Mouse (Mus musculus): ENCODE measurements around the gene Hmgcs2. TPM values are rescaled to one million over a fixed set of nuclear protein-coding genes. Genes with fewer than 3 reads are reported as not detected.

Gene Hmgcs2
- polyA plus RNA-seq, 1 experiment from 2014 or later, result 26.9 TPM

GRCm38 (mm10) chr3:98254656-98255583 lies 25.3 kb upstream of the Hmgcs2 start:
- Histone ChIP-seq H3K4me2 (no peak overlapping the region), H3K27me3 (replicated peaks) (no peaks in the 10 kb centered on the region), H3K4me3 (no peak overlapping the region), H3K9ac (no peak overlapping the region), H3K9me3 (replicated peaks) (no peaks in the 10 kb centered on the region), H3K27ac (no peak overlapping the region), H3K4me1 (no peaks in the 10 kb centered on the region), H3K36me3 (no peaks in the 10 kb centered on the region)
- ATAC-seq, result no peak
- 82% methylated on average over 8 of the region's 8 CpGs for WGBS (ENCODE audit: insufficient replicate concordance)

DNA sequence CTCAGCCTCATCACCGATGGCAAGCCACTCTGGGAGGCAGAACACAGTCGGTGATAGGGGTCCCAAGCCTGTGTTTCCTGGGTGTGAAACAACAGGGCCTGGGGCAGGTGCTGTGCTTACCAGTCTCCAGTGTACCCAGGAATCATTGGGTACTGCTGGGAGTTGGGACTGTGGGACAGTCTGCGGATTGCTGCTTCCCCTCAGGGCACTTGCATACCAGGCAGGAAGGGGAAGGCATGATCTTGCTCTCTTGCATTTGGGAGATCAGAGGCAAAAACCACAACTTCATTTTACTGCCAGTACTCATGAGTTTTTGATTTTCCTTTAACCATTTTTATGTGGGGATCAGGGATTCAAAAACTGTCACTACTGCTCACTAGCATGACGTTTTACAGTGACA lies 21.5 kb upstream of the Hmgcs2 start:
- no peaks in the 10 kb centered on the region for H3K36me3 ChIP-seq
- no peak for ATAC-seq
- H3K27ac ChIP-seq, result no peak overlapping the region
- WGBS (ENCODE audit: insufficient replicate concordance), result 75% methylated on average over 4 of the region's 4 CpGs
- H3K4me2 ChIP-seq, result no peak overlapping the region
- H3K9me3 ChIP-seq (replicated peaks), result no peaks in the 10 kb centered on the region
- H3K4me3 ChIP-seq, result no peak overlapping the region
- no peak overlapping the region for H3K9ac ChIP-seq
- peaks cover 20% of the 10 kb centered on the region for H3K4me1 ChIP-seq
- H3K27me3 ChIP-seq (replicated peaks), result no peaks in the 10 kb centered on the region

- Histone ChIP-seq H3K9me3 (replicated peaks) (no peaks in the 10 kb centered on the region), H3K9ac (no peak overlapping the region), H3K27ac (no peak overlapping the region), H3K4me2 (no peak overlapping the region), H3K4me1 (peaks cover 20% of the 10 kb centered on the region), H3K4me3 (no peak overlapping the region), H3K27me3 (replicated peaks) (no peaks in the 10 kb centered on the region), H3K36me3 (no peaks in the 10 kb centered on the region)
- WGBS (ENCODE audit: insufficient replicate concordance), result 92% methylated on average over 5 of the region's 5 CpGs
- no peak for ATAC-seq
These were observed 20.9 kb upstream of the Hmgcs2 start for GRCm38 (mm10) chr3:98259271-98259751.

DNA sequence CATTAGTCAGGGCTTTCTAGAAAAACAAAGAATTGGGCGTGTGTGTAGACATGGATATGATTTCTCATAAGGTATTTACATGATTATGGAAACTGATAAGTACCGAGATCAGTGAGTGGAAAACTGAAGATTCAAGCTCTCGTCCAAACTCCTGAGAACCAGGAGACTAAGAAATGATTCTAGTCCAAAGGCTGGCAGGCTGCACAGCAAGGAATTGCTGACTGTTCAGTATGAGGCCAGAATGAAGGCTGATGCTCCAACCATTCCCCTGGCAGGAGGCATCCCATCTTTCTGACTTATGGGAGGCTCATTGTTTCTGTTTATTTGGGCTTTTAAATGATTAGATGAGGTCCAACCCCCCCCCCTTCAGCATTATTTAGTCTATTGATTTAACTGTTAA lies 19.7 kb upstream of the Hmgcs2 start:
- no peaks in the 10 kb centered on the region for H3K36me3 ChIP-seq
- H3K27me3 ChIP-seq (replicated peaks), result no peaks in the 10 kb centered on the region
- no peak overlapping the region for H3K27ac ChIP-seq
- WGBS (ENCODE audit: insufficient replicate concordance), result 69% methylated on average over 3 of the region's 3 CpGs
- peaks cover 20% of the 10 kb centered on the region for H3K4me1 ChIP-seq
- no peak for ATAC-seq
- no peak overlapping the region for H3K9ac ChIP-seq
- no peak overlapping the region for H3K4me3 ChIP-seq
- no peak overlapping the region for H3K4me2 ChIP-seq
- no peaks in the 10 kb centered on the region for H3K9me3 ChIP-seq (replicated peaks)

DNA sequence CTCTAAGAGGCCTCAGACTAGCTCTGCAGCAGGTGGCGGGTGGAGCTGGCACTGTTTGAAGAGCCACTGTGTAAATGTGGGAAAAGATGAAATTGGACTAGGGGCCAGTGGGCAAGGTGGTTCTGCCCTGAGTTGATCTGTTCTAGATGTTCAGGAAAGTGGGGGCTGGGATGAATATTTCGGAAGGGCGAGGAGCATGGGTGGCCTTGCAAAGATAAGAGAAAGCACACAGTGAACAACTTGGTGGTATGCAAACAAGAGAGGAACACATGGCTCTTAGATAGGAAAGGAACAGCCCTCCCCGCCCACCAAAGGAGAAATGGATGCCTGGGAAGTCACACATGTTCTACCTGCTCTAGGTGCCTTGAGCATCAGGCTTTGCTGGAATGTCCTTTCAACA lies 18.8 kb upstream of the Hmgcs2 start:
- Histone ChIP-seq H3K4me2 (0 out of 2 replicates have a peak overlapping the region, but pooled peaks have one; percentile 12), H3K9ac (no peak overlapping the region), H3K36me3 (no peaks in the 10 kb centered on the region), H3K9me3 (replicated peaks) (no peaks in the 10 kb centered on the region), H3K27me3 (replicated peaks) (no peaks in the 10 kb centered on the region), H3K4me3 (no peak overlapping the region), H3K4me1 (peaks cover 20% of the 10 kb centered on the region), H3K27ac (0 out of 2 replicates have a peak overlapping the region, but pooled peaks have one; percentile 66)
- peak; percentile 89 for ATAC-seq
- WGBS (ENCODE audit: insufficient replicate concordance), result 38% methylated on average over 4 of the region's 4 CpGs

DNA sequence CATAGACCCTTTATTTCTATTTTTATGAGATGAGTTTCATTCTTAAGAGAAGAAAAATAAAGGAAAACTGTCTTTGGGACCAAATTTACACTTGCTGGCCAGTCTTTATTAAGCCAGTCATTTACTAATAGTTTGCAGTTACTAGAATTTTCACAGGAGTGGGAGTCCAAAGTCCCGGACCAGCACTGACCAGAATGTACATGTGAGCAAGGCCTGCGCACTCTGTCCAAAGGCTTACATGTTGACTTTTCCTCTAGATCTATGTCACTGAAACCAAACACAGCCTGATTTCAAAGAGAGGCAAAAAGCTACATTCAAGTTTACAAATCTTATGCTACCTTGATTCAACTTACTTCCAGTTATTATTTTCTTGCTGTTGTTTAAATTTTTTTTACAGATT lies 18.1 kb upstream of the Hmgcs2 start:
- Histone ChIP-seq H3K27ac (peak overlapping the region; percentile 66; the same call in 1 of the 2 replicates), H3K9me3 (replicated peaks) (no peaks in the 10 kb centered on the region), H3K4me3 (no peak overlapping the region), H3K4me2 (no peak overlapping the region), H3K27me3 (replicated peaks) (no peaks in the 10 kb centered on the region), H3K9ac (no peak overlapping the region), H3K36me3 (no peaks in the 10 kb centered on the region), H3K4me1 (peaks cover 22% of the 10 kb centered on the region)
- no peak; the same call in 1 of the 2 replicates for ATAC-seq
- whole genome bisulfite sequencing (ENCODE audit: insufficient replicate concordance), result 69% methylated on average over 2 of the region's 2 CpGs

DNA sequence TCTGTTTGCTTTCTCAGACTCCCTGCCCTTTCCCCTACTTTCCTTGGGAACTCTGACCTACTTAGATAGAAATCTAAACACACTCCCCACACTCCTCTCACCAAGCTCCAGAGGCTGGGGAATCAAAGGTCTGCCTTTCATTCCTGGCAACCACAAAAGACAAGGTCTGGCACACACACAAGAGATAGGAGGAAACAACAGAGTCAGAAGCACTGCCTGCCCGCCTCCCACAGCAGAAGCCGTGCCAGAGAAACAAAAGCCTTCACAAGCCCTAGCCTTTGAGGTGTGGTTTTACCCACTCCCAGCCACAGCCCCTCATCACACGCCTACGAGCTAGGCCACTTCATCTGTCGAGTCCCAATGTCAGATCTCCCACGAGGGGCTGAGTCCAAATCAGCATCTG lies 13.0 kb upstream of the Hmgcs2 start:
- no peak overlapping the region for H3K4me3 ChIP-seq
- no peaks in the 10 kb centered on the region for H3K27me3 ChIP-seq (replicated peaks)
- no peaks in the 10 kb centered on the region for H3K36me3 ChIP-seq
- H3K4me2 ChIP-seq, result no peak overlapping the region
- H3K27ac ChIP-seq, result peak overlapping the region; percentile 45; the same call in 1 of the 2 replicates
- H3K9ac ChIP-seq, result no peak overlapping the region
- WGBS (ENCODE audit: insufficient replicate concordance), result 26% methylated on average over 6 of the region's 6 CpGs
- H3K9me3 ChIP-seq (replicated peaks), result no peaks in the 10 kb centered on the region
- H3K4me1 ChIP-seq, result 0 out of 2 replicates have a peak, but pooled peaks cover 10% of the 10 kb centered on the region
- ATAC-seq, result no peak

DNA sequence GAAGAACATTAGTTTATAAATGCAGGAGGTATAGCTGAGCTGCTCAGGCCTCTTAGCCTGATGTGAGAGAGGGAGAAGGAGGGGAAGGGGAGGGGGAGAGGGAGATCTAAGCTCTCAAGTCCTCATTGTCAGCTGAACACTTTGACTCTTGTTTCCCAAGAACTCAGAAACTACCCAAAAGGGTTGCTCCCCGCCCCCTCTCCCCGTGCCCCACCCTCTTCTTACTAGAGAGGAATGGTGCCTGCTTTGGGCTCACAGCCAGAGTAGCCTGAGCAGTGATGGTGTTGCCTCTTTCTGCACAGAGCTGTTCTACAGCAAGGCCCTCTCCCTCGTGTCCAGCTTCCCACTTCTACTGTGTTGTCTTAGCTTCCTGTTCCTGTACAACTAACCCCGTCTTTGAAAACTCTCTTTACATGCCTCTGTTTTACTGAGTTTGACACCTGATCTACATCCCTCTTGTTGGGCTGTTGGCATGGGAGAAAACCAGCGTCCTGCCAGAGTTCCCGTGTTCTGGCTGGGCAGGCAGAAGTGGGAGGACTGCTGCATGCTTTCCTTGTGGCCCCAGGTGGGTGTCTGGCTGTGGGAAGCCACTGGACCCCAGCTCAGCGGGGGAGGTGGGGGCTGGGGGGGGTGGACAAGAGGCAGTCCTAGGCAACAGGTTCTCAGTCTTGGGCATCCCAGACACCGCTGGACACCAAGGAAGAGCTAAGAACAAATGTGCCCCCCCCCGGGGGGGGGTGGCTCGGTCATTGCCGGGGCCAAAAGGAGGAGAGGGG lies 6.4 kb upstream of the Hmgcs2 start:
- ATAC-seq, result peak; percentile 27; the same call in 1 of the 2 replicates
- Histone ChIP-seq H3K27ac (no peak overlapping the region), H3K9me3 (replicated peaks) (no peaks in the 10 kb centered on the region), H3K4me1 (peaks cover 23% of the 10 kb centered on the region), H3K36me3 (no peaks in the 10 kb centered on the region), H3K4me3 (no peak overlapping the region), H3K27me3 (replicated peaks) (no peaks in the 10 kb centered on the region), H3K9ac (no peak overlapping the region), H3K4me2 (no peak overlapping the region)
- WGBS (ENCODE audit: insufficient replicate concordance), result 52% methylated on average over 11 of the region's 11 CpGs

GRCm38 (mm10) chr3:98279682-98280081 lies 553 bp upstream of the Hmgcs2 start:
- Histone ChIP-seq H3K27ac (0 out of 2 replicates have a peak overlapping the region, but pooled peaks have one; percentile 25), H3K27me3 (replicated peaks) (no peaks in the 10 kb centered on the region), H3K4me2 (no peak overlapping the region), H3K9ac (no peak overlapping the region), H3K36me3 (no peaks in the 10 kb centered on the region), H3K4me1 (peaks cover 20% of the 10 kb centered on the region), H3K4me3 (no peak overlapping the region), H3K9me3 (replicated peaks) (no peaks in the 10 kb centered on the region)
- 25% methylated on average over 4 of the region's 4 CpGs for WGBS (ENCODE audit: insufficient replicate concordance)
- 0 out of 2 replicates have a peak, but pooled peaks have one; percentile 2 for ATAC-seq

DNA sequence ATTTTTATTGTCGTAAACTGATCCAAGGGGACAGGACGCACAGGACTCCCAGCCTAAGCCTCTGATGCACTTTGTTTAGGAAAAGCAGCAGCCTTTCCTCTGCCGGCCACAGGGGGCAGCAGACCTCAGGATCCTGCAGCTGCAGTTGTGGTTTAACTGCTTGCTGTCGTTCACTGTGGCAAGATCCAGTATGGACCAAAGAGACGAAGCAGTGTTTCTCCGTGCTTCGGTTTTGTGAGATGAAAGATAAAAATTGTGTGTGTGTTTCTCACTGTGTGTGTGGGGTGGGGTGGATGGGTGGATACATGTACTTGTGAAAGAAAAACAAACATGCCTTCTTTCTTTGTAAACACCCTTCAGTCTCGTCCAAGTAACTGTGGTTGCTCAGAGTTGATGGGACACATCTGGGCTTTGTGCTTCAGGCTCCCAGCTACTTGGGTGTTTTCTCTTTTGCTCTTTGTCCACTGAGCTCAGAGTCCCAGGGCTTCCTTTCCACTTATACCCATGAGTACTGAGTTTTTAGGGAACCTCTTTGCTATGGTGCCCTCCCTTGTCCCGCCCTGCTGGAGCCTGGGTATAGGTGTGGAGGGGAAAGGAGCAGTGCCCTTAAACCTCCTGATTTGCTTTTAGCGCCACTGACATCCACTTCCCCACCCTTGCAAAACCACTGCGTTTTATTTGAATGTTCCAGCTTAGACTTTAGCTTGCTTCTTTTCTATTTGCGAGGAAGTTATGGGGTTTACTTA lies 871 bp downstream of the Hmgcs2 start:
- Histone ChIP-seq H3K4me1 (peaks cover 16% of the 10 kb centered on the region), H3K9me3 (replicated peaks) (no peaks in the 10 kb centered on the region), H3K27me3 (replicated peaks) (no peaks in the 10 kb centered on the region), H3K4me3 (no peak overlapping the region), H3K36me3 (no peaks in the 10 kb centered on the region), H3K9ac (no peak overlapping the region), H3K4me2 (peak overlapping the region; percentile 38), H3K27ac (no peak overlapping the region)
- 25% methylated on average over 12 of the region's 12 CpGs for WGBS (ENCODE audit: insufficient replicate concordance)
- ATAC-seq, result no peak; the same call in none of the 2 replicates

DNA sequence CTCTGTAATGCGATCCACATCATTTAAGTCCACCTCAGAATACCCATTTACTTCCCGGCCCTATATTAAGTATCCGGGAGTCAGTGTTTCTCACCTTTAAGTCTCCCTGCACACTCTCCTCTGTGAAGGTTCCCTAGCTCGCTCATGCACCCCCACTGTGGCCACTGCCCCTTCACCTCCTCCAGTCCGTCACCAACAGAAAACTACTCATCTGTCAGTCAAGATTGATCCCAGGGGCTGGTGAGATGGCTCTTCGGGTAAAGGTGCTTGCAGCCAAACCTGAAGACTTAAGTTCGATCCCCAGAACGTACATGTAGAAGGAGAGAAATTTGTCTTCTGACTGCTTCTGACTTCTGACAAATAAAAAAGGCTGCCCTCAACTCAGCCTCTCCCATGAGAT lies 2.2 kb downstream of the Hmgcs2 start:
- no peaks in the 10 kb centered on the region for H3K27me3 ChIP-seq (replicated peaks)
- H3K27ac ChIP-seq, result no peak overlapping the region
- 75% methylated on average over 8 of the region's 8 CpGs for WGBS (ENCODE audit: insufficient replicate concordance)
- peaks cover 16% of the 10 kb centered on the region for H3K4me1 ChIP-seq
- ATAC-seq, result no peak
- no peak overlapping the region for H3K4me3 ChIP-seq
- H3K9me3 ChIP-seq (replicated peaks), result no peaks in the 10 kb centered on the region
- no peaks in the 10 kb centered on the region for H3K36me3 ChIP-seq
- no peak overlapping the region for H3K4me2 ChIP-seq
- H3K9ac ChIP-seq, result no peak overlapping the region

All from liver, embryonic 12.5 days (tissue).